ENCODE assay signal across 35 mouse cellular contexts in the genomic region with DNA sequence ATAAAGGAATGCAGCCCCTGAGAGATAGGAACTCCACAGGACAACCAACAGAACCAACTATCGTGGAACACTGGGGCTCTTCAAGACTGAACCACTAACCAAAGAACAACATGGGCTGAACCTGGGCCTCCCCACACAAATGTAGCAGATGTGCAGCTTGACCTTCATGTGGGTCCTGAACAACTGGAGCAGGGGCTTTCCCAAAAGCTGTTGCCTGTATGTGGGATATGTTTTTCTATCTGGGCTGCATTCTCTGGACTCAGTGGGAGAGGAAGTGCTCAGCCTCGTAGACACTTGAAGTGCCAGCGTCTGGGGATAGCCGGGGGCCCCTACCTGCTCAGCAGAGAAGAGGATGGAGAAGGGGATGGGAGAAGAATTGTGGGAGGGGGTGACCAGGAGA.
"Had no signal": no experiment of that assay in that cellular context is flagged by ENCODE, and none has a peak within 500 bp of the region (broad histone marks: within the 10 kb centered on the region; RNA-seq: fewer than 3 reads in every experiment).

No protein-coding gene starts in this region.

- H3K27me3 ChIP-seq: heart, embryonic 13.5 days; heart, embryonic 15.5 days; hindbrain, embryonic 12.5 days; hindbrain, embryonic 13.5 days; hindbrain, embryonic 15.5 days; intestine, embryonic 15.5 days; kidney, embryonic 15.5 days had no signal

- H3K4me2 ChIP-seq: heart, embryonic 11.5 days; heart, embryonic 13.5 days; heart, embryonic 15.5 days; hindbrain, embryonic 12.5 days; hindbrain, embryonic 13.5 days; hindbrain, embryonic 14.5 days; hindbrain, embryonic 15.5 days; intestine, embryonic 15.5 days; kidney, embryonic 15.5 days had no signal

- H3K27ac ChIP-seq: heart, embryonic 10.5 days; heart, embryonic 13.5 days; heart, embryonic 15.5 days; hindbrain, embryonic 10.5 days; hindbrain, embryonic 12.5 days; hindbrain, embryonic 13.5 days; hindbrain, embryonic 14.5 days; hindbrain, embryonic 15.5 days; hindbrain, postnatal 0 days; intestine, embryonic 15.5 days; kidney, embryonic 15.5 days; kidney, postnatal 0 days; layer of hippocampus, adult 2 months; left cerebral cortex, adult 2 months had no signal

- H3K4me3 ChIP-seq: heart, embryonic 10.5 days; heart, embryonic 13.5 days; heart, embryonic 15.5 days; hindbrain, embryonic 10.5 days; hindbrain, embryonic 12.5 days; hindbrain, embryonic 13.5 days; hindbrain, embryonic 15.5 days; intestine, embryonic 15.5 days; kidney, embryonic 15.5 days; layer of hippocampus, adult 2 months; left cerebral cortex, adult 2 months had no signal

- DNase-seq: heart, postnatal 10 days; heart, postnatal 14 days; heart, postnatal 36 days; heart, postnatal 4 days; kidney, adult 11 months; kidney, adult 18-20 months; kidney, adult 2 months; kidney, adult 8-10 months; kidney, adult 9 months; kidney, postnatal 10 days; kidney, postnatal 14 days; kidney, postnatal 25 days; kidney, postnatal 36 days; kidney, postnatal 4 days; layer of hippocampus, adult 9-11 months; layer of hippocampus, postnatal 36 days had no signal

- H3K36me3 ChIP-seq: heart, embryonic 10.5 days; heart, embryonic 13.5 days; heart, embryonic 15.5 days; hindbrain, embryonic 10.5 days; hindbrain, embryonic 12.5 days; hindbrain, embryonic 13.5 days; hindbrain, embryonic 15.5 days; intestine, embryonic 15.5 days; kidney, embryonic 15.5 days had no signal

- H3K9me3 ChIP-seq: heart, embryonic 10.5 days; heart, embryonic 13.5 days; heart, embryonic 15.5 days; hindbrain, embryonic 10.5 days; hindbrain, embryonic 12.5 days; hindbrain, embryonic 13.5 days; hindbrain, embryonic 15.5 days; intestine, embryonic 15.5 days; kidney, embryonic 15.5 days had no signal

- ATAC-seq: hindbrain, embryonic 16.5 days; hindbrain, postnatal 0 days; inflammation-experienced regulatory T-cells, adult 6 months; intestine, embryonic 15.5 days; intestine, embryonic 16.5 days; intestine, postnatal 0 days had no signal

- H3K9ac ChIP-seq: heart, embryonic 13.5 days; heart, embryonic 15.5 days; hindbrain, embryonic 12.5 days; hindbrain, embryonic 13.5 days; hindbrain, embryonic 14.5 days; hindbrain, embryonic 15.5 days; intestine, embryonic 15.5 days; kidney, embryonic 15.5 days had no signal

- H3K4me1 ChIP-seq: heart, embryonic 15.5 days; hindbrain, embryonic 10.5 days; hindbrain, embryonic 12.5 days; hindbrain, embryonic 13.5 days; hindbrain, embryonic 15.5 days; intestine, embryonic 15.5 days; kidney, embryonic 15.5 days had no signal
